Mouse (Mus musculus): Measurements from ENCODE around the gene Rps27rt.

- TF ChIP-seq POLR2A (IDR thresholded peaks at IDR 0.05; ENCODE audit: borderline replicate concordance, extremely low read depth, low read depth, low read length), result no peak
- TF ChIP-seq CTCF (IDR thresholded peaks at IDR 0.05; ENCODE audit: insufficient read depth, low read length), result no peak
These were observed 16.7 kb upstream of the Rps27rt start for GRCm38 (mm10) chr9:114999010-114999770.

All from lung, adult 2 months (tissue).